Mouse (Mus musculus): ENCODE data around the gene 4930518I15Rik. TPM values are rescaled to one million over a fixed set of nuclear protein-coding genes. Genes with fewer than 3 reads are reported as not detected.
"Not testable (repeated sequence)": the region's sequence is repeated elsewhere in the genome, so short reads cannot be mapped to it uniquely, and the experiment has no call there.

4930518I15Rik gene
- polyA plus RNA-seq (2015; fragmentation: Nextera tagmentation; extraction: Ambion mirVana), result 1.2 and 1.8 TPM in 2 replicates

- ATAC-seq (no peak), DNase-seq (no peak)
- Histone ChIP-seq H3K27ac (ENCODE audit: low read depth) (peak within 1 kb of the TSS; percentile 82), H3K9me3 (ENCODE audit: low read length) (no peaks in the 10 kb centered on the region), H3K4me1 (ENCODE audit: insufficient read depth) (peaks cover 11% of the 10 kb centered on the region; the same call in 1 of the 2 replicates), H3K4me2 (ENCODE audit: low read depth, low read length) (peak within 1 kb of the TSS; percentile 30), H3K36me3 (replicated peaks; ENCODE audit: insufficient read depth, low read length) (peaks cover 12% of the 10 kb centered on the region), H3K27me3 (ENCODE audit: insufficient read depth, low read length) (no peaks in the 10 kb centered on the region), H3K9ac (replicated peaks) (peak within 1 kb of the TSS; percentile 27; the same call in 1 of the 2 replicates), H3K4me3 (ENCODE audit: low read depth, low read length) (0 out of 2 replicates have a peak within 1 kb of the TSS, but pooled peaks have one; percentile 19)
- 76% methylated on average over 2 of the region's 2 CpGs for whole genome bisulfite sequencing (ENCODE audit: insufficient replicate concordance)
- no peak for TF ChIP-seq EP300 (IDR thresholded peaks at IDR 0.05; ENCODE audit: low read depth)
- no peak for TF ChIP-seq CTCF (IDR thresholded peaks at IDR 0.05; ENCODE audit: low read depth)
These were observed at the start of gene 4930518I15Rik for GRCm38 (mm10) chr2:156857835-156858234. TSS of gene 4930518I15Rik (minus strand) at chr2:156857946.

GRCm38 (mm10) chr2:156905931-156906330 is 48.2 kb upstream of the 4930518I15Rik start:
- H3K9ac ChIP-seq (replicated peaks); H3K27ac ChIP-seq (ENCODE audit: low read depth); ATAC-seq; H3K4me2 ChIP-seq (ENCODE audit: low read depth, low read length); H3K4me1 ChIP-seq (ENCODE audit: insufficient read depth); H3K36me3 ChIP-seq (replicated peaks; ENCODE audit: insufficient read depth, low read length); H3K27me3 ChIP-seq (ENCODE audit: insufficient read depth, low read length); DNase-seq; H3K9me3 ChIP-seq (ENCODE audit: low read length); H3K4me3 ChIP-seq (ENCODE audit: low read depth, low read length): not testable (repeated sequence)
- 47% methylated on average over 4 of the region's 4 CpGs for WGBS (ENCODE audit: insufficient replicate concordance)

GRCm38 (mm10) chr2:156904976-156905717 is 47.4 kb upstream of the 4930518I15Rik start:
- DNase-seq (peak; percentile 51), ATAC-seq (no peak)
- no peak overlapping the region for H3K27ac ChIP-seq (ENCODE audit: low read depth)
- TF ChIP-seq CTCF (IDR thresholded peaks at IDR 0.05; ENCODE audit: low read depth) (peak; percentile 74), EP300 (IDR thresholded peaks at IDR 0.05; ENCODE audit: low read depth) (no peak)
- H3K27me3 ChIP-seq (ENCODE audit: insufficient read depth, low read length), result no peaks in the 10 kb centered on the region
- H3K9me3 ChIP-seq (ENCODE audit: low read length), result no peaks in the 10 kb centered on the region
- no peaks in the 10 kb centered on the region for H3K36me3 ChIP-seq (replicated peaks; ENCODE audit: insufficient read depth, low read length)
- no peak overlapping the region for H3K4me2 ChIP-seq (ENCODE audit: low read depth, low read length)
- 45% methylated on average over 6 of the region's 6 CpGs for WGBS (ENCODE audit: insufficient replicate concordance)
- no peaks in the 10 kb centered on the region for H3K4me1 ChIP-seq (ENCODE audit: insufficient read depth)
- no peak overlapping the region for H3K4me3 ChIP-seq (ENCODE audit: low read depth, low read length)
- no peak overlapping the region for H3K9ac ChIP-seq (replicated peaks)

GRCm38 (mm10) chr2:156903367-156903766 is 45.6 kb upstream of the 4930518I15Rik start:
- H3K27me3 ChIP-seq (ENCODE audit: insufficient read depth, low read length), result no peaks in the 10 kb centered on the region
- H3K4me1 ChIP-seq (ENCODE audit: insufficient read depth), result peaks cover 1% of the 10 kb centered on the region
- no peak for ATAC-seq
- H3K9me3 ChIP-seq (ENCODE audit: low read length), result no peaks in the 10 kb centered on the region
- DNase-seq, result no peak
- no peak overlapping the region for H3K4me3 ChIP-seq (ENCODE audit: low read depth, low read length)
- no peak overlapping the region for H3K4me2 ChIP-seq (ENCODE audit: low read depth, low read length)
- TF ChIP-seq CTCF (IDR thresholded peaks at IDR 0.05; ENCODE audit: low read depth), result peak; percentile 55
- no peak for TF ChIP-seq EP300 (IDR thresholded peaks at IDR 0.05; ENCODE audit: low read depth)
- no peak overlapping the region for H3K27ac ChIP-seq (ENCODE audit: low read depth)
- H3K9ac ChIP-seq (replicated peaks), result no peak overlapping the region
- H3K36me3 ChIP-seq (replicated peaks; ENCODE audit: insufficient read depth, low read length), result no peaks in the 10 kb centered on the region
- whole genome bisulfite sequencing (ENCODE audit: insufficient replicate concordance), result 40% methylated on average over 2 of the region's 2 CpGs

- H3K4me1 ChIP-seq (ENCODE audit: insufficient read depth); H3K4me2 ChIP-seq (ENCODE audit: low read depth, low read length); H3K36me3 ChIP-seq (replicated peaks; ENCODE audit: insufficient read depth, low read length); H3K4me3 ChIP-seq (ENCODE audit: low read depth, low read length); H3K9ac ChIP-seq (replicated peaks); H3K27me3 ChIP-seq (ENCODE audit: insufficient read depth, low read length); H3K27ac ChIP-seq (ENCODE audit: low read depth); H3K9me3 ChIP-seq (ENCODE audit: low read length); ATAC-seq; DNase-seq: not testable (repeated sequence)
- 88% methylated on average over 3 of the region's 4 CpGs for WGBS (ENCODE audit: insufficient replicate concordance)
These were observed 44.7 kb upstream of the 4930518I15Rik start for GRCm38 (mm10) chr2:156902411-156902810.

- H3K27me3 ChIP-seq (ENCODE audit: insufficient read depth, low read length), result no peaks in the 10 kb centered on the region
- H3K27ac ChIP-seq (ENCODE audit: low read depth), result no peak overlapping the region
- no peak overlapping the region for H3K4me3 ChIP-seq (ENCODE audit: low read depth, low read length)
- no peak for DNase-seq
- H3K4me2 ChIP-seq (ENCODE audit: low read depth, low read length), result no peak overlapping the region
- peaks cover 8% of the 10 kb centered on the region for H3K4me1 ChIP-seq (ENCODE audit: insufficient read depth)
- H3K9ac ChIP-seq (replicated peaks), result no peak overlapping the region
- TF ChIP-seq CTCF (IDR thresholded peaks at IDR 0.05; ENCODE audit: low read depth) (no peak), EP300 (IDR thresholded peaks at IDR 0.05; ENCODE audit: low read depth) (no peak)
- 62% methylated on average over 6 of the region's 6 CpGs for WGBS (ENCODE audit: insufficient replicate concordance)
- no peaks in the 10 kb centered on the region for H3K36me3 ChIP-seq (replicated peaks; ENCODE audit: insufficient read depth, low read length)
- no peaks in the 10 kb centered on the region for H3K9me3 ChIP-seq (ENCODE audit: low read length)
- ATAC-seq, result no peak
These were observed 44.1 kb upstream of the 4930518I15Rik start for GRCm38 (mm10) chr2:156901883-156902282.
